Mouse (Mus musculus) neural tube, embryonic 15.5 days (tissue): ENCODE measurements around the gene Scg3. TPM values are rescaled to one million over a fixed set of nuclear protein-coding genes. Genes with fewer than 3 reads are reported as not detected.
"Not testable (repeated sequence)": the region's sequence is repeated elsewhere in the genome, so short reads cannot be mapped to it uniquely, and the experiment has no call there.

ENCODE experiments used
- ATAC-seq: fragments of 200-750 bp; cut with Nextera tagmentation; 2 replicates; pipeline ENCODE4 v1.8.0; 2017; ENCODE audit warnings: mild to moderate bottlenecking, moderate TSS enrichment, moderate library complexity; ENCODE audit not compliant: low FRiP score
- H3K27ac ChIP-seq: fragments of 300-500 bp; sonication (generic); replicated peaks from 2 replicates; pipeline ENCODE4 v1.5.1; 2015; ENCODE audit warnings: mild to moderate bottlenecking, inconsistent platforms
- H3K27me3 ChIP-seq: fragments of 300-500 bp; sonication (generic); replicated peaks from 2 replicates; pipeline ENCODE4 v1.6.1; 2015; ENCODE audit warnings: inconsistent platforms
- H3K36me3 ChIP-seq: fragments of 300-500 bp; sonication (generic); 2 replicates; pipeline ENCODE4 v1.6.1; 2015; ENCODE audit warnings: inconsistent platforms
- H3K4me1 ChIP-seq: fragments of 300-500 bp; sonication (generic); 2 replicates; pipeline ENCODE4 v1.6.1; 2015; ENCODE audit warnings: inconsistent platforms
- H3K4me2 ChIP-seq: fragments of 300-500 bp; sonication (generic); 2 replicates; pipeline ENCODE4 v1.6.1; 2015; ENCODE audit warnings: inconsistent platforms, mild to moderate bottlenecking, moderate library complexity
- H3K4me3 ChIP-seq: fragments of 300-500 bp; sonication (generic); replicated peaks from 2 replicates; pipeline ENCODE4 v1.5.1; 2015; ENCODE audit warnings: mild to moderate bottlenecking, inconsistent platforms
- H3K9ac ChIP-seq: fragments of 300-500 bp; sonication (generic); replicated peaks from 2 replicates; pipeline ENCODE4 v1.6.1; 2015; ENCODE audit warnings: mild to moderate bottlenecking, inconsistent platforms
- H3K9me3 ChIP-seq: fragments of 300-500 bp; sonication (generic); replicated peaks from 2 replicates; pipeline ENCODE4 v1.6.1; 2016; ENCODE audit warnings: inconsistent platforms
- WGBS: fragments of 180-500 bp; shearing (Covaris S2); methylation state at CpG from one replicate; pipeline ENCODE4 v1.1.7; 2015; ENCODE audit warnings: mixed read lengths; 5-methylcytosine and 5-hydroxymethylcytosine counted together
- polyA plus RNA-seq: library from polyadenylated mRNA; unstranded; fragments of >200 nt; fragmentation: Nextera tagmentation; extraction: Ambion mirVana; gene quantifications from 2 replicates; pipeline ENCODE4 v1.2.1, GENCODE M21; 2015

Gene Scg3
- polyA plus RNA-seq, 1 experiment from 2014 or later: 123 TPM

GRCm38 (mm10) chr9:75660917-75661316 is 22.9 kb downstream of the Scg3 start:
- no peak for ATAC-seq
- H3K4me1 ChIP-seq: no peaks in the 10 kb centered on the region
- peaks cover 58% of the 10 kb centered on the region for H3K36me3 ChIP-seq
- WGBS: 94% methylated on average over 8 of the region's 8 CpGs
- H3K9ac ChIP-seq: no peak overlapping the region
- H3K27me3 ChIP-seq: no peaks in the 10 kb centered on the region
- H3K9me3 ChIP-seq: no peaks in the 10 kb centered on the region
- no peak overlapping the region for H3K4me3 ChIP-seq
- H3K4me2 ChIP-seq: no peak overlapping the region
- no peak overlapping the region for H3K27ac ChIP-seq

DNA sequence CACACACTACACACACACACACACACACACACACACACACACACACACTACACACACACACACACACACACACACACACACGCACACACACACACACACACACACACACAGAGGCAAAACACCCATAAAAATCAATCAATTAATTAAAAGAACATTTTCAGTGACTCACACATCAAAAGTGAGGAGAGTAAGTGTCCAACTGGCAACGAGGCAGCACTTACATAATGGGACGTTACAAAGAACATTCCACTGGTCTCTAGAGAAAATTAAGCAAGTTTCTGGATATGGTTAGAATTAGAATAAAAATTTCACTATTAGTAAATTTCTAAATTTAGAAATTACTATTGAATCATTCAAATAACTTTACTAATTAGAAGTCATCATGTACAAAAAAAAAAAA is 27.4 kb downstream of the Scg3 start:
- H3K27me3 ChIP-seq, H3K4me2 ChIP-seq, H3K27ac ChIP-seq, ATAC-seq, H3K4me1 ChIP-seq, H3K4me3 ChIP-seq, H3K9ac ChIP-seq, H3K9me3 ChIP-seq: not testable (repeated sequence)
- WGBS: 82% methylated on average over 3 of the region's 3 CpGs
- H3K36me3 ChIP-seq: peaks cover 66% of the 10 kb centered on the region

DNA sequence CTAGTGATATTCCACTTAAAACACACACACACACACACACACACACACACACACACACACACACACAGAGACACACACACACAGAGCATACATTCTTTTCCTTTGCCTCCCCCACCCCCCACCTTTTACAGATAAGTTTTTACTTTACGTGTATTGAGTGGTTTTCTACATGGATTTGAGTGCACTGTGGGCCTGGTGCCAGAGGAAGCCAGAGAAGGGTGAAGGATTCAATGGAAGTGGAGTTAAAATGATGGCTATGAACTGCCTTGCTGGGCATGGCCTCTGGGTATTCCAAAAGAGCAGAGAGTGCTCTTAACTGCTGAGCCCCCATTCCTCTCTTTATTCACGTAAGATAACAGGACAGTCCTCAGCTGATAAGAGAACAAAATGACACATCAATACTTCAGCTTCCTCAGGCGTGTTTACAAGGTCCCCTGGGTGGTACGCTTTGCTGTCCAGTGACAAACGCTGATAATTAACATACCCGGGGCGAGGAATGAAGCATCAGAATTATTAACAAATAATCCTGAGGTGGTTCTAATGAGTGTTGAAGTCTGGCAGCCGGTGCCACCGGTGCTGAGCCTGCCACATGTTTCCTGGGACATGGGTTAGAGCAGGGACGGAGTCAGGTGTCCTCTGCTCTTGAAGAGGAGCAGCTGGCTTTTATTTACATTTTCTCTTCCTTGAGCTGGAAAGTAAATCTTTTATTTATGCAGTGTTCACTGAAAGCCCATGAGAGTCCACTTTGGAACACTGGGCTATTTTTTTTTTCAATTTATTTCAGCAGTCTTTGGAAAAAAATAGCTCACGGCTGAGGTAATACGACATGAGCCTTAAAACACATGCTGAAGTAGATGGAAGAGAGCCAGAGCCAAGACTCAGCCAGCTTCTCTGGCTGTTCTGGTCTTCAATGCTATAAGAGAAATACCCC is 29.6 kb downstream of the Scg3 start:
- peaks cover 60% of the 10 kb centered on the region for H3K36me3 ChIP-seq
- H3K9me3 ChIP-seq: no peaks in the 10 kb centered on the region
- H3K9ac ChIP-seq: no peak overlapping the region
- no peak for ATAC-seq
- H3K4me2 ChIP-seq: no peak overlapping the region
- H3K27ac ChIP-seq: no peak overlapping the region
- H3K27me3 ChIP-seq: no peaks in the 10 kb centered on the region
- 44% methylated on average over 12 of the region's 12 CpGs for WGBS
- H3K4me1 ChIP-seq: no peaks in the 10 kb centered on the region
- H3K4me3 ChIP-seq: no peak overlapping the region

GRCm38 (mm10) chr9:75645405-75645804 is 38.5 kb downstream of the Scg3 start:
- Histone ChIP-seq H3K27ac (no peak overlapping the region), H3K4me1 (no peaks in the 10 kb centered on the region), H3K9me3 (no peaks in the 10 kb centered on the region), H3K27me3 (no peaks in the 10 kb centered on the region), H3K4me2 (no peak overlapping the region), H3K36me3 (peaks cover 75% of the 10 kb centered on the region), H3K4me3 (no peak overlapping the region), H3K9ac (no peak overlapping the region)
- ATAC-seq: no peak
- WGBS: 88% methylated on average over 3 of the region's 3 CpGs

DNA sequence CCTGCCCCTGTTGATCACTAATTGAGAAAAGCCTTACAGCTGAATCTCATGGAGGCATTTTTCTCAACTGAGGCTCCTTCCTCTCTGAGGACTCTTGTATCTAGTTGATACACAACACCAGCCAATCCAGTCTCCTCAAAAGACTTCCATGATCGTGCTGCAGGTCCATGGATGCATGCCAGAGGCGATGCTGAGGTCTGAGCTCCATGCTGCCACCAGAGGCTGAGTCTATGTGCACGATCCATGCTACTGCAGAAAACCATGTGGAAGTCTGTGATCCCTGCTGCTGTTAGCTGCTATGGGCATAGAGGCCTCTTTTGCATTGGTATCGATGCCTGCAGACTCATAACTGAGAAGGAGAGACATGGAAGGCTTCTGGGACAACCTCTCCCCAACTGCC is 49.6 kb downstream of the Scg3 start:
- H3K9me3 ChIP-seq: no peaks in the 10 kb centered on the region
- no peak for ATAC-seq

DNA sequence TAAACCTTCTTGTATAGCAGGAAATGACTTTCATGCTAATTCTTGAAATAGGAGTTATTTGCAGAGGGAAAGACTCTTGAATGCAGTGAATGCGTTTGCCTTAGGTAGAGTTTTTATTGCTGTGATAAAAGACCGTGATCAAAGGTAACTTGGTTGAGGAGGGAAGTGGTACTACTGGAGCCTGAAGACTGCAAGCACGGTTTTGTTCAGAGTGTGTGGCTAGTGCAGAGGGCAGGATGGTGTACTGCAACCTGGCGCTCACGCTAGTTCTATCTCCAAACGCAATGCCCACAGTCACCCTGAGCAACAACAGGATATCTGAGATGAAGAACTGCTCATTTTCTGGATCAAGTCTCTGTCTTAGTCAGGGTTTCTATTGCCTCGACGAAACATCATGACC is 50.3 kb downstream of the Scg3 start:
- Histone ChIP-seq H3K36me3 (peaks cover 6% of the 10 kb centered on the region; the same call in 1 of the 2 replicates), H3K27me3 (no peaks in the 10 kb centered on the region), H3K9ac (no peak overlapping the region), H3K4me2 (no peak overlapping the region), H3K4me3 (no peak overlapping the region), H3K9me3 (no peaks in the 10 kb centered on the region), H3K27ac (no peak overlapping the region), H3K4me1 (0 out of 2 replicates have a peak, but pooled peaks cover 14% of the 10 kb centered on the region)
- WGBS: 77% methylated on average over 8 of the region's 8 CpGs
- no peak for ATAC-seq

More for the DNA sequence above, 49.6 kb downstream of the Scg3 start:
- Histone ChIP-seq H3K4me1 (0 out of 2 replicates have a peak, but pooled peaks cover 12% of the 10 kb centered on the region), H3K27ac (no peak overlapping the region), H3K4me3 (no peak overlapping the region), H3K9ac (no peak overlapping the region), H3K27me3 (no peaks in the 10 kb centered on the region), H3K36me3 (peaks cover 6% of the 10 kb centered on the region; the same call in 1 of the 2 replicates), H3K4me2 (no peak overlapping the region)
- WGBS: 81% methylated on average over 4 of the region's 4 CpGs

- Histone ChIP-seq H3K4me2 (no peak overlapping the region), H3K27ac (no peak overlapping the region), H3K27me3 (no peaks in the 10 kb centered on the region), H3K4me1 (0 out of 2 replicates have a peak, but pooled peaks cover 14% of the 10 kb centered on the region), H3K9me3 (no peaks in the 10 kb centered on the region), H3K36me3 (peaks cover 6% of the 10 kb centered on the region; the same call in 1 of the 2 replicates), H3K9ac (no peak overlapping the region), H3K4me3 (no peak overlapping the region)
- 55% methylated on average over 1 of the region's 1 CpGs for WGBS
- no peak for ATAC-seq
These were observed 51.0 kb downstream of the Scg3 start for GRCm38 (mm10) chr9:75632902-75633301.

DNA sequence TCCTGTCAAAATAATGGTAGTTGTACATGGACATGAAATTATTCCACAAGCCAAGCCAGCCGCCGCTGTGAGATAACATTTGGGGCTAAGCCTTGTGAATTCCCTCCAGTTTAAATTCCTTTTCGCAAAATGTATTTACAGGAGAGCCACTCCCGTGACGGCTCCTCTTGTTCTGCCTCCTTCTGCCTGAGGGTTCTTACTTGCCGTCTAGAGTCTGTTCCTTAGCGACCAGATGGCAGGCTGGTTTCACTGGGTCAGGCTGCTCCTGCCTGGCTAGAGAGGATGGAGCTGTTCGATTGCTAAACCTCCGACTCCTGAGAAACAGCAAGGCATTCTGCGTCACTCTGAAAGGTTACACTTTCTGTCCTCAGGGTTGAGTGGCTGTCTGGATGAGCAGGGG is 51.7 kb downstream of the Scg3 start:
- Histone ChIP-seq H3K27me3 (no peaks in the 10 kb centered on the region), H3K4me2 (no peak overlapping the region), H3K27ac (no peak overlapping the region), H3K9ac (no peak overlapping the region), H3K4me1 (peaks cover 16% of the 10 kb centered on the region; the same call in 1 of the 2 replicates), H3K9me3 (no peaks in the 10 kb centered on the region), H3K4me3 (no peak overlapping the region), H3K36me3 (0 out of 2 replicates have a peak, but pooled peaks cover 3% of the 10 kb centered on the region)
- WGBS: 66% methylated on average over 10 of the region's 10 CpGs
- no peak for ATAC-seq

GRCm38 (mm10) chr9:75630823-75631454 is 52.9 kb downstream of the Scg3 start:
- Histone ChIP-seq H3K27ac (no peak overlapping the region), H3K9ac (no peak overlapping the region), H3K36me3 (no peaks in the 10 kb centered on the region), H3K9me3 (no peaks in the 10 kb centered on the region), H3K4me1 (peaks cover 23% of the 10 kb centered on the region), H3K4me3 (no peak overlapping the region), H3K4me2 (no peak overlapping the region), H3K27me3 (no peaks in the 10 kb centered on the region)
- WGBS: 85% methylated on average over 8 of the region's 8 CpGs
- no peak for ATAC-seq

DNA sequence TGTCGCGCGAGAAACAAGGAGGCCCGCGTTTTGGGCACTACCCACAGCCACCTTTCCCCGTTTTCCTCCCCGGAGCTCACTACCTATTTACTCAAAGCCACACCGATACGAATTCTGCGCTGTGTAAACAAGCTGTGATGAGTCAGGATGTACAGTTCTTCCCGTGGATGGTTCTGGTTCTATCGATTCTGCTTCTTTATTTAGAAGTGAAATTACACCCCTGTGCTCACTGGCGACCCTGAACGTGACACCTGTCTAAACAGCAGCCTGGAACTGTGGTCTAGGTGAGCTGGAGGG is 57.6 kb downstream of the Scg3 start:
- no peak for ATAC-seq
- H3K9me3 ChIP-seq: no peaks in the 10 kb centered on the region
- peak overlapping the region; percentile 75 for H3K4me3 ChIP-seq
- H3K27me3 ChIP-seq: no peaks in the 10 kb centered on the region
- H3K9ac ChIP-seq: peak overlapping the region; percentile 94
- H3K36me3 ChIP-seq: no peaks in the 10 kb centered on the region
- peak overlapping the region; percentile 96 for H3K27ac ChIP-seq
- WGBS: under 1% methylated on average over 14 of the region's 14 CpGs
- H3K4me1 ChIP-seq: peaks cover 19% of the 10 kb centered on the region
- H3K4me2 ChIP-seq: peak overlapping the region; percentile 90

- H3K9me3 ChIP-seq: no peaks in the 10 kb centered on the region
- no peaks in the 10 kb centered on the region for H3K27me3 ChIP-seq
- H3K9ac ChIP-seq: peak within 1 kb of the TSS; percentile 94
- H3K4me2 ChIP-seq: peak within 1 kb of the TSS; percentile 90
- no peaks in the 10 kb centered on the region for H3K36me3 ChIP-seq
- H3K4me1 ChIP-seq: peaks cover 19% of the 10 kb centered on the region
- ATAC-seq: peak; percentile 91
- H3K27ac ChIP-seq: peak within 1 kb of the TSS; percentile 96
- under 1% methylated on average over 89 of the region's 94 CpGs for WGBS
- peak within 1 kb of the TSS; percentile 75 for H3K4me3 ChIP-seq
These were observed 58.1 kb downstream of the Scg3 start, which contains the start of gene Lysmd2 for GRCm38 (mm10) chr9:75625556-75626307. Gene Lysmd2 (plus strand): TSS chr9:75625741.
